Mouse (Mus musculus): Measurements from ENCODE around the gene Olfr1176.

DNA sequence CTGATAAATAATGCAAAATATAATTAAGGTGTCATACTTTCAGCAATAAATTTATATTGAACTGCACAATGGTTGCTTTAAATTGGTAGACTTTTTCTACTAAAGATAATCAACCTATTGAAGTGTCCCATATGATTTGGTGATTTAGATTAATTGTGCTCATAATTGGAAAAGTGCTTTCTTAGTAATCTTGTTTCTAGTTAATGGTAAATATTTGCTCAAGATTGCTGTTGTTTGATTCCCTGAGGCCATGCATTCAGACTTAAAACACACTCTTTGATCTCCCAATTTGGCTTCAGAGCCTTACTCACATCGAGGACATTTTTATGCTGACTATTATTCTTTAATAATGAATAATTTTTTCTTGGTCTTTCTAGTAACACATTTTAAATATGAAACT is at the start of gene Olfr1176:
- no peak for TF ChIP-seq CTCF (IDR thresholded peaks at IDR 0.05; ENCODE audit: low read depth)
- no peak for TF ChIP-seq EP300 (IDR thresholded peaks at IDR 0.05; ENCODE audit: low read depth)
